Mouse (Mus musculus) small intestine, adult 2 months (tissue): Measurements from ENCODE around the gene Pigt.

Source experiments
- CTCF ChIP-seq: fragments of 200-500 bp; IDR thresholded peaks from 2 replicates; pipeline ENCODE4 v1.5.1; 2012; ENCODE audit warnings: low read depth, mild to moderate bottlenecking, control low read depth, inconsistent platforms, low read length, moderate library complexity, mixed read lengths; ENCODE audit not compliant: insufficient replicate concordance, insufficient read length; ENCODE audit errors: extremely low read depth
- POLR2A ChIP-seq: fragments of 200-500 bp; IDR thresholded peaks from 2 replicates; pipeline ENCODE4 v1.6.1; 2012; ENCODE audit warnings: low read depth, mild to moderate bottlenecking, control low read depth, inconsistent platforms, low read length, moderate library complexity

- TF ChIP-seq POLR2A (no peak), CTCF (no peak)
These were observed 18.6 kb downstream of the Pigt start for GRCm38 (mm10) chr2:164515897-164516296.
